9 mouse cellular contexts compared by ENCODE assay signal in the genomic region with DNA sequence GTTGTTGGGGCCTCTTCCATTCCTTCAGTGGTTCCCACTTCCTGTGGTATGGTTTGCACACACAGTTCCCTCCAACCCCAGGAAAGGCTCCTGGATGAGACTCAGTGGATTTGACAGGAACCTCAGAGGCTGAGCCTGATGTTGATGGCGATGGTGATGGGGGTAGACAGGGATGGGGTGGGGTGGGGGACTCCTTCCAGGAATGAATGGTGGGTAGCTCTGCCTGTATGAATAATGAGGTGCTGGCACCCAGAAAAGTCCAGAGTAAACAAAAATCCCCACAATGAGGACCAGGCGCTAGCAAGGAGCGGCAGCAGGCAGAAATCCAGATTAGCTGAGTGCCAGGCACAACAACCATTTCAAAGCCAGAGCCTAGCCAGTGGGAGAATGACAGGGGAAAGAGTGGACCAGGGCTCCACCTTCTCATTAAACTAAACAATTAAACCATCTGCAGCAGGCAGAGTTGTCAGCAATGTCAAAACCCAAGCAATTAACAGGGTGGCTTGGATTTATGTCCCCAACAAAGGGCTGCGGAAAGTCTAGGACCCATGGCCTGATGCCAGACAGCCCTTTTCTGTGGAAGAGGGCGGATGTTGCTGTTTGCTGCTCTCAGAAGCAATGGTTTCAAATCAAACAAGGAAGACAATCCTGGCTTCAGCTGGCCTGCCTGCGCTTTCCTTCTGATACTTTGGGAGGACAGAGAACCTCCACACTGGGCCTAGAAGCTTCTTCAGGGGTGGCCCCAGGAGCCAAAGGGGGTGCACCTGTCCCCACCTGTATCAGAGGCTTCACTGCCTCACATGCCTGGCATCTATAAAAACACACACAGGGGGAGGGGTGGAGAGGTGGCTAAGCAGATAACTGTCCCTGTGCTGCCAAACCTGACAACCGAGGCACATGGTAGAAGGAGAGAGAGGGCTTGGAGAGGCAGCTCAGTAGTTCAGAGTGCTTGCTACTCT. TPM values are rescaled to one million over a fixed set of nuclear protein-coding genes. Genes with fewer than 3 reads are reported as not detected.
DNase-seq lines count a peak whose midpoint lies in the region; ATAC-seq and TF ChIP-seq lines count a peak whose summit lies in the region.
"Had no signal": no experiment of that assay in that cellular context is flagged by ENCODE, and none has a peak within 500 bp of the region (broad histone marks: within the 10 kb centered on the region; RNA-seq: fewer than 3 reads in every experiment).

No protein-coding gene starts in this region.

- TF ChIP-seq POLR2A in cerebellum, adult 2 months (IDR thresholded peaks at IDR 0.05; ENCODE audit: borderline replicate concordance, insufficient read depth, low read length) = no peak

- H3K36me3 ChIP-seq in intestine, embryonic 15.5 days = no peaks in the 10 kb centered on the region
- peaks cover 9% of the 10 kb centered on the region; the same call in 1 of the 2 replicates for H3K36me3 ChIP-seq in intestine, postnatal 0 days (ENCODE audit: control insufficient read depth, insufficient read depth)
- H3K36me3 ChIP-seq in forebrain, embryonic 11.5 days (ENCODE audit: control insufficient read depth, insufficient read depth, low read length) = no peaks in the 10 kb centered on the region
- no peaks in the 10 kb centered on the region for H3K36me3 ChIP-seq in midbrain, embryonic 16.5 days (ENCODE audit: control insufficient read depth, insufficient read depth, low read length)

- H3K27me3 ChIP-seq in intestine, embryonic 15.5 days (replicated peaks) = peaks cover 4% of the 10 kb centered on the region; the same call in 1 of the 2 replicates
- H3K27me3 ChIP-seq in intestine, postnatal 0 days (replicated peaks; ENCODE audit: control insufficient read depth, insufficient read depth, low read length) = no peaks in the 10 kb centered on the region
- no peaks in the 10 kb centered on the region; the same call in 1 of the 2 replicates for H3K27me3 ChIP-seq in forebrain, embryonic 11.5 days (ENCODE audit: control insufficient read depth, insufficient read depth, low read length)
- no peaks in the 10 kb centered on the region for H3K27me3 ChIP-seq in midbrain, embryonic 16.5 days (ENCODE audit: control insufficient read depth, insufficient read depth, low read depth, low read length)
- H3K27me3 ChIP-seq in cerebellum, adult 2 months (ENCODE audit: control insufficient read depth, insufficient read depth, low read length) = no peaks in the 10 kb centered on the region; the same call in 1 of the 2 replicates

- no peak overlapping the region for H3K4me3 ChIP-seq in intestine, embryonic 15.5 days (replicated peaks)
- H3K4me3 ChIP-seq in intestine, postnatal 0 days (ENCODE audit: low read depth, low read length) = no peak overlapping the region
- H3K4me3 ChIP-seq in forebrain, embryonic 11.5 days (ENCODE audit: low read depth, low read length) = no peak overlapping the region
- H3K4me3 ChIP-seq in midbrain, embryonic 16.5 days (ENCODE audit: low read depth, low read length) = no peak overlapping the region
- no peak overlapping the region for H3K4me3 ChIP-seq in cerebellum, adult 2 months (replicated peaks; ENCODE audit: insufficient read depth, low read depth, low read length)

- 52% methylated on average over 7 of the region's 7 CpGs for WGBS in intestine, embryonic 15.5 days
- 52% methylated on average over 7 of the region's 7 CpGs for WGBS in intestine, postnatal 0 days
- 46% methylated on average over 7 of the region's 7 CpGs for WGBS in forebrain, embryonic 11.5 days
- 47% methylated on average over 7 of the region's 7 CpGs for WGBS in midbrain, embryonic 16.5 days
- 64% methylated on average over 7 of the region's 7 CpGs for WGBS in cerebellum, adult 2 months

- TF ChIP-seq CTCF in intestine, postnatal 0 days (IDR thresholded peaks at IDR 0.05; ENCODE audit: low read depth) = no peak
- TF ChIP-seq CTCF in cerebellum, adult 2 months (IDR thresholded peaks at IDR 0.05; ENCODE audit: borderline replicate concordance, insufficient read depth, low read depth, low read length) = no peak

- no peak overlapping the region for H3K4me2 ChIP-seq in intestine, embryonic 15.5 days (replicated peaks)
- no peak overlapping the region for H3K4me2 ChIP-seq in intestine, postnatal 0 days (replicated peaks; ENCODE audit: low read depth)
- no peak overlapping the region for H3K4me2 ChIP-seq in forebrain, embryonic 11.5 days (ENCODE audit: low read depth, low read length, severe bottlenecking)
- no peak overlapping the region for H3K4me2 ChIP-seq in midbrain, embryonic 16.5 days (ENCODE audit: low read length)

- no peaks in the 10 kb centered on the region for H3K9me3 ChIP-seq in intestine, embryonic 15.5 days
- no peaks in the 10 kb centered on the region for H3K9me3 ChIP-seq in intestine, postnatal 0 days (ENCODE audit: control insufficient read depth)
- no peaks in the 10 kb centered on the region for H3K9me3 ChIP-seq in forebrain, embryonic 11.5 days (ENCODE audit: control insufficient read depth, low read length)
- H3K9me3 ChIP-seq in midbrain, embryonic 16.5 days (replicated peaks; ENCODE audit: control insufficient read depth, low read length, poor library complexity, severe bottlenecking) = no peaks in the 10 kb centered on the region

- H3K4me1 ChIP-seq in intestine, embryonic 15.5 days (replicated peaks) = peaks cover 3% of the 10 kb centered on the region; the same call in 1 of the 2 replicates
- no peaks in the 10 kb centered on the region for H3K4me1 ChIP-seq in intestine, postnatal 0 days (replicated peaks; ENCODE audit: control insufficient read depth, insufficient read depth, low read length)
- H3K4me1 ChIP-seq in forebrain, embryonic 11.5 days (replicated peaks; ENCODE audit: control insufficient read depth, insufficient read depth, low read length) = 0 out of 2 replicates have a peak, but pooled peaks cover 2% of the 10 kb centered on the region
- no peaks in the 10 kb centered on the region for H3K4me1 ChIP-seq in midbrain, embryonic 16.5 days (ENCODE audit: control insufficient read depth, insufficient read depth, low read length)
- no peaks in the 10 kb centered on the region for H3K4me1 ChIP-seq in cerebellum, adult 2 months (ENCODE audit: control insufficient read depth, insufficient read depth, low read length)

- DNase-seq in forebrain, embryonic 11.5 days (ENCODE audit: low spot score) = peak; percentile 73
- peak; percentile 41 for DNase-seq in layer of hippocampus, adult 9-11 months
- no peak for DNase-seq in cerebellum, adult 8-10 months
- DNase-seq in adrenal gland, adult 8-10 months = no peak
- DNase-seq in cerebellum, adult 2 months = no peak
- DNase-seq: gastrocnemius, postnatal 10 days had no signal

- H3K9ac ChIP-seq in intestine, embryonic 15.5 days = no peak overlapping the region
- no peak overlapping the region for H3K9ac ChIP-seq in intestine, postnatal 0 days (ENCODE audit: low read depth, low read length)
- no peak overlapping the region for H3K9ac ChIP-seq in forebrain, embryonic 11.5 days (ENCODE audit: low read length)
- H3K9ac ChIP-seq in midbrain, embryonic 16.5 days (ENCODE audit: low read depth, low read length) = no peak overlapping the region

- ATAC-seq in intestine, embryonic 15.5 days = no peak
- no peak for ATAC-seq in intestine, postnatal 0 days
- peak; percentile 75 for ATAC-seq in forebrain, embryonic 11.5 days (replicated peaks; ENCODE audit: low FRiP score)
- peak; percentile 72; the same call in 1 of the 2 replicates for ATAC-seq in midbrain, embryonic 16.5 days

- 0 out of 2 replicates have a peak overlapping the region, but pooled peaks have one; percentile 32 for H3K27ac ChIP-seq in intestine, embryonic 15.5 days
- no peak overlapping the region for H3K27ac ChIP-seq in intestine, postnatal 0 days (ENCODE audit: low read depth, low read length)
- peak overlapping the region; percentile 62 for H3K27ac ChIP-seq in forebrain, embryonic 11.5 days (ENCODE audit: low read depth, low read length)
- peak overlapping the region; percentile 26; the same call in 1 of the 2 replicates for H3K27ac ChIP-seq in midbrain, embryonic 16.5 days (ENCODE audit: low read length)
- H3K27ac ChIP-seq in cerebellum, adult 2 months (ENCODE audit: insufficient read depth, low read length) = no peak overlapping the region

RNA-seq across cellular contexts. Expression of a gene that starts 44.4 kb away (rescaled TPM):
- polyA plus RNA-seq in intestine, embryonic 15.5 days (2015; fragmentation: Nextera tagmentation; extraction: Ambion mirVana) = 0.50 and 0.76 TPM in 2 replicates
- 1.6 and 1.8 TPM in 2 replicates for polyA plus RNA-seq in intestine, postnatal 0 days (2015; fragmentation: Nextera tagmentation; extraction: Ambion mirVana)
- polyA plus RNA-seq in forebrain, embryonic 11.5 days (2014; fragmentation: Nextera tagmentation; extraction: Ambion mirVana) = 0.20 and 0.28 TPM in 2 replicates
- 0.16 and 0.25 TPM in 2 replicates for polyA plus RNA-seq in midbrain, embryonic 16.5 days (2015; fragmentation: Nextera tagmentation; extraction: Ambion mirVana)
- 10 to 100 TPM; 12.0 to 20.8 (median 16.8) TPM for total RNA-seq in adrenal gland, adult 8-10 months (2022)
- polyA plus RNA-seq in cerebellum, adult 2 months (2012; rRNA removed) = 1.1 and 1.2 TPM in 2 replicates

Comparison
In these comparisons a context has a peak if more than half of its experiments do, and no peak if none do; other contexts are left out.
1. H3K27ac ChIP-seq: peak in intestine, embryonic 15.5 days (single experiment), forebrain, embryonic 11.5 days (single experiment) and midbrain, embryonic 16.5 days (single experiment); none in intestine, postnatal 0 days (single experiment) and cerebellum, adult 2 months (single experiment).
2. ATAC-seq: peak in forebrain, embryonic 11.5 days (single experiment) and midbrain, embryonic 16.5 days (single experiment); none in intestine, embryonic 15.5 days (single experiment) and intestine, postnatal 0 days (single experiment).
3. DNase-seq: peak in forebrain, embryonic 11.5 days (single experiment) and layer of hippocampus, adult 9-11 months (single experiment); none in cerebellum, adult 8-10 months (single experiment), adrenal gland, adult 8-10 months (single experiment) and cerebellum, adult 2 months (0 of 2).